Mouse (Mus musculus): ENCODE measurements around the gene Oxgr1.

DNA sequence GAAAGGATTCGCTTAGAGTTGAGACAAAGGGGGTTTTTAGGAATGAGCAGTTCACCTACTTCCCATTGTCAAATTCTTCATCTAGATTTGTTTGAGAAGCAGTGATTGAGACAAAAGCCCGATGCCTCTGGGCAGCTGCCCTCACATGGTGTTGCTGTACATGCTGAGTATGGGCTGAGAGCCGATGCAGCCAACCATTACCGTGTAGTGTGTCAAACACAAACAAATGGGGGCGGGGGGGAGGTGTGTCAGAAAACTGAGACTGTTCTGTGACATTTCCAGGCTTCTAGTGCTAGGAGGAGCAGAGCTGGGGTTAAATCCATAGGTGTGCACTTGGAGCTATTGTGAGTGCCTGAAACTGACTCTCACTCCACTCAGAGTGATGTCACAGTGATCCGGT lies 55.5 kb downstream of the Oxgr1 start:
- TF ChIP-seq EP300 (IDR thresholded peaks at IDR 0.05; ENCODE audit: insufficient read depth, low read depth, low read length) (no peak), CTCF (IDR thresholded peaks at IDR 0.05; ENCODE audit: low read depth, low read length) (no peak)
